Mouse (Mus musculus) liver, adult 2 months (tissue): ENCODE data around the gene Hist1h4h. TPM values are rescaled to one million over a fixed set of nuclear protein-coding genes. Genes with fewer than 3 reads are reported as not detected.
"Not testable (repeated sequence)": the region's sequence is repeated elsewhere in the genome, so short reads cannot be mapped to it uniquely, and the experiment has no call there.

Experiments used
- DNase-seq: peaks from one replicate; pipeline ENCODE4 v3.0.0-alpha.2; 2011; ENCODE audit warnings: low read depth, low spot score; ENCODE audit errors: extremely low read depth
- H3K27ac ChIP-seq: fragments of 200-500 bp; replicated peaks from 2 replicates; pipeline ENCODE4 v1.5.1; 2012; ENCODE audit warnings: low read depth, mild to moderate bottlenecking, control low read depth, inconsistent platforms, low read length; ENCODE audit not compliant: insufficient read depth
- H3K27me3 ChIP-seq: fragments of 200-500 bp; 2 replicates; pipeline ENCODE4 v1.6.1; 2012; ENCODE audit warnings: mild to moderate bottlenecking, moderate library complexity, low read length, inconsistent platforms; ENCODE audit not compliant: control insufficient read depth, insufficient read depth
- H3K36me3 ChIP-seq: fragments of 200-500 bp; 2 replicates; pipeline ENCODE4 v1.6.1; 2012; ENCODE audit warnings: low read length, inconsistent platforms; ENCODE audit not compliant: control insufficient read depth, insufficient read depth
- H3K4me1 ChIP-seq: fragments of 200-500 bp; 2 replicates; pipeline ENCODE4 v1.6.1; 2011; ENCODE audit warnings: low read length; ENCODE audit not compliant: control insufficient read depth, insufficient read depth
- H3K4me3 ChIP-seq: fragments of 200-500 bp; 2 replicates; pipeline ENCODE4 v1.5.1; 2011; ENCODE audit warnings: low read depth, mild to moderate bottlenecking, control low read depth, low read length, moderate library complexity; ENCODE audit not compliant: insufficient read depth
- H3K79me2 ChIP-seq: fragments of 200-500 bp; 2 replicates; pipeline ENCODE4 v1.6.1; 2012; ENCODE audit warnings: inconsistent platforms, mild to moderate bottlenecking, low read length, moderate library complexity; ENCODE audit not compliant: control insufficient read depth, insufficient read depth
- H3K9ac ChIP-seq: fragments of 200-500 bp; 2 replicates; pipeline ENCODE4 v1.6.1; 2012; ENCODE audit warnings: low read depth, mild to moderate bottlenecking, control low read depth, inconsistent platforms, low read length
- CTCF ChIP-seq: fragments of 200-500 bp; IDR thresholded peaks from 2 replicates; pipeline ENCODE4 v1.5.1; 2011; ENCODE audit warnings: low read depth, low read length, control low read depth
- POLR2A ChIP-seq: fragments of 200-500 bp; IDR thresholded peaks from 2 replicates; pipeline ENCODE4 v1.6.1; 2011; ENCODE audit warnings: low read length, control low read depth; ENCODE audit not compliant: insufficient read depth; ENCODE audit errors: extremely low read depth
- WGBS: fragments of 180-500 bp; shearing (Covaris S2); methylation state at CpG from one replicate; pipeline ENCODE4 v1.1.7; 2018; 5-methylcytosine and 5-hydroxymethylcytosine counted together
- polyA plus RNA-seq: library from polyadenylated mRNA; depleted of rRNA; stranded (reverse); fragments of >200 nt; gene quantifications from 2 replicates; pipeline ENCODE4 v1.2.3, GENCODE M21; 2012
- total RNA-seq: library from RNA; depleted of rRNA; stranded (reverse); fragments of >200 nt; gene quantifications from 2 replicates; pipeline ENCODE4 v1.2.3, GENCODE M21; 2014

Hist1h4h gene
- total and polyA plus RNA-seq, 2 experiments, result 8.5 to 706 TPM

DNA sequence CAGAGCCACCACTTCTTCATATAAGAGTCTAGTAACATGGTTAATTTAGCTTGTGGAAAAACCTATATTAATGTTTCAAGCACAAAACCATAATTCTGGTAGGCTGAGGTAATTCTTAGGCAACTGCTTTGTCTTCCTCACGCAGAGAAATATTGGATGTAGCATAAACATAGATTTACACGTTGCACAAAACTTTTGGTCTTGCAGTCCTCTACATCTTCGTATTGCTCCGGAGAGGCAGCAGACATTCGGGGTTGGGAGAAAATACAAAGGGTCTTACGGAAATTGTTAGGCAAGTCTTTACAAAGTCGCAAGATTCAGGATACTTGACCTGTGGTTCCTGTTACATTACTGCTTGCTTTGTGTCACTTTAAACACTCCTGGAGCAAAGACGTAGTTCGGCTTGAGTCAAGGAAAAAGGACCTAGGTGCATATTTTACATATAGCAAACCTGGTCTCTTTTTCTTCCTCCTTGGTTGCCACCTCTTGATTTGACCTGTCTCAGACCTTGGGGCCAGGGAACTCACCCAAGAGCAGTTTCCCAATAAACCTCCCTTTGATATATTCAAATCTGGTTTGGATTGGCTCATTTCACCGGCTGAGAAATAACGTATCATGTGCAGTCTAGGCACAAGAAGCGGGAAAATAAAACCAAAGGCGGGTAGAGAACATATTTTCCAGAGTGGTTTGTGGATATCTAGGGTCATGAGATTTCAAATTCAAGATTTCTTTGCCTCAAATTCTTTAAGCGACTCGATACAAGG lies 3.7 kb downstream of the Hist1h4h start:
- H3K79me2 ChIP-seq, result no peaks in the 10 kb centered on the region
- DNase-seq, result peak; percentile 87
- TF ChIP-seq POLR2A (no peak), CTCF (no peak)
- no peak overlapping the region for H3K4me3 ChIP-seq
- H3K27ac ChIP-seq, result no peak overlapping the region
- no peak overlapping the region for H3K9ac ChIP-seq
- no peaks in the 10 kb centered on the region for H3K27me3 ChIP-seq
- no peaks in the 10 kb centered on the region for H3K36me3 ChIP-seq
- WGBS, result 1% methylated on average over 15 of the region's 15 CpGs
- peaks cover 11% of the 10 kb centered on the region for H3K4me1 ChIP-seq

DNA sequence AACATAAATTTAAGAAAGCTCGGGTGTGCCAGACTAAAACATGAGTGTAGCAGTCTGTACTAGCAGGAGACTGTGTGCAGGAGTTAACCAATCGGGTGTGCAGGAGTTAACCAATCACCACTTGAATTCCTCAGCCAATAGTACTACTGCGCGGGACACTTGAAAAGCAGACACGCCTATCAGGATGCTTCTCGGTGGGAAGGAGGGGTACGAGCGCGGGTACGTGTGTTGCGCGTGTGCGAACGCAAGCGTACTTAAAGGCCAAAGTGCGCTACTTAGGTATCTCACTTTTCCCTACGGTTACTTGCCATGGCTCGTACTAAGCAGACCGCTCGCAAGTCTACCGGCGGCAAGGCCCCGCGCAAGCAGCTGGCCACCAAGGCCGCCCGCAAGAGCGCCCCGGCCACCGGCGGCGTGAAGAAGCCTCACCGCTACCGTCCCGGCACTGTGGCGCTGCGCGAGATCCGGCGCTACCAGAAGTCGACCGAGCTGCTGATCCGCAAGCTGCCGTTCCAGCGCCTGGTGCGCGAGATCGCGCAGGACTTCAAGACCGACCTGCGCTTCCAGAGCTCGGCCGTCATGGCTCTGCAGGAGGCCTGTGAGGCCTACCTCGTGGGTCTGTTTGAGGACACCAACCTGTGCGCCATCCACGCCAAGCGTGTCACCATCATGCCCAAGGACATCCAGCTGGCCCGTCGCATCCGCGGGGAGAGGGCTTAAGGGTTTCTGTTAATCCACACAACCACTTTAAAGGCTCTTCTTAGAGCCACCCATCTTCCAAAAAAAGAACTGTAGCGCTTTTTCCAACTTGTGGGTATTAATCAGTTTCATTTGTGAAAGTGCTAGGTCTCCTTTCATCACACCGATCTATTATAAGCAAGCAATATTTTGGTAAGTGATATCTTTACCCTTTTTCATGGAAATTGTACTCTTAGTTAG lies 4.6 kb downstream of the Hist1h4h start, which contains the start of gene Hist1h3g:
TSS of gene Hist1h3g (plus strand) at position 286 of the 939 bp plus-strand sequence.
- H3K79me2 ChIP-seq, H3K27ac ChIP-seq: not testable (repeated sequence)
- 2% methylated on average over 49 of the region's 62 CpGs for WGBS

DNA sequence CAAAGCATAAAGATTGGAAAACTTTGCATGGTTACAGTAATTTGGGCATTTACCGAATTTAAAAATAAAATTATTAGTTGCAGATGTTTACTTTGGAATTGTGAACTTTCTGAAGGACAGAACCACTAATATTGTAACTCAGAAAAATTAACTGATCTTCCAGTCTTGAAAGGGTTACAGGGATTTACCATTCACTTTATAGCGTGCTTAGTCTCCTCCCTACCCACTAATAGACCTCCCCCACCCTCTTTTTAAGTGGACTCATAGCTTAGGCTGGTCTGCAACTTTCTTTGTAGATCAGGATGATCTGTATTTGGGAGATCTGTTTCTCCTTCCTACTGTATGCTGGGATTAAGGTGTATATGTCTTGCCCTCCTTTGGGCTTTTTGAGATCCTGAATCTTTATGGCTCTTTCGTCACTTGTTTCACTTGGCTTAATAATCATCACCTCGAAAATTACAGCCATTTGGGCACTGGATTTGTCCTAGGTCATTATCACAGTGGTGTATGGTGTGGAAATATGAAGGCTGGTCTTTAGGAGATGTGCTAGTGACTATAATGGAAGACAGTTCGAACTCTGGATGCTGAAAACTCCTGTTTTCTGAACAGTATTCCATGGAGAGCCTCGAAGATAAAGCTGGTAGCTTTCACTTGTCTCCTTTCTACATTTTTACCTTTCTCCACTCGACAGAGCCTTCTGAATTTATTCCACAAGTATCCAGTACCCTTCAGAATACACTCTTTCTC lies 5.4 kb downstream of the Hist1h4h start:
- TF ChIP-seq POLR2A (no peak), CTCF (no peak)
- 32% methylated on average over 7 of the region's 7 CpGs for WGBS
- H3K27me3 ChIP-seq, result no peaks in the 10 kb centered on the region
- no peak overlapping the region for H3K9ac ChIP-seq
- no peaks in the 10 kb centered on the region for H3K79me2 ChIP-seq
- H3K27ac ChIP-seq, result no peak overlapping the region
- no peak overlapping the region for H3K4me3 ChIP-seq
- peaks cover 11% of the 10 kb centered on the region for H3K4me1 ChIP-seq
- H3K36me3 ChIP-seq, result no peaks in the 10 kb centered on the region
- DNase-seq, result no peak

More for the DNA sequence above, 4.6 kb downstream of the Hist1h4h start, which contains the start of gene Hist1h3g:
- H3K36me3 ChIP-seq, H3K27me3 ChIP-seq, H3K9ac ChIP-seq: not testable (repeated sequence)
- Histone ChIP-seq H3K4me1 (peaks cover 11% of the 10 kb centered on the region), H3K4me3 (peak within 1 kb of the TSS; percentile 48)
- DNase-seq, result peak; percentile 89

DNA sequence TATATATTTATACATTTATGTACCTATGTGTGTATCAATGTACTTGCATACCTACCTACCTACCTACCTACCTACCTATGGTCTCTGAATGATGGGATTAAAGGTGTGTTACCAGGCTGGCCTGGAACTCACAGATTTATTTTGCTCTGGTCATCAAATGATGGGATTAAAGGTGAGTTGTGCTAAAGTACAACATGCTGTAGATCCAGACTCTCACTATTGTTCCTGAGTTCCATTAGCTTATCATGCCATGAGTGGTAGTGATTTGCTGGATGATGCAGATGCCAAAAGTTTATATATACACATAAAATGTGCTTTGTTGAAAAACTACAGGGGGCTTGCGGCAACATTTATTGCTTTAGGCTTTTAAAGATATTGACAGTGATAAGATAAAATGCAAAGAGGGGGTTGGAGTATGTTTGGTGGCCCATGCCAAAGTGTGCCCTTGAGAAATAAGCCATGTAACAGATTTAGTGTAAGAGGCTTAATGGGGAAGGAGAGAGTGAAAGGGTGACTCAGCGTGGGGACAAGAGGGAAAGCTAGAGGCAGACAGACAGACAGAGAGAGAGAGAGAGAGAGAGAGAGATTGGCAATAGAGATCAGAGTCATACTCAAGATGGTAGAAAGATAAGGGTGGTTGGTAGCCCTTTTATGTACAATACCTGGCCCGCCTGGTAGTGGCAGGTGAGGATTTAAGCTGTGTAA lies 6.3 kb downstream of the Hist1h4h start:
- peaks cover 11% of the 10 kb centered on the region for H3K4me1 ChIP-seq
- H3K27ac ChIP-seq, result no peak overlapping the region

GRCm38 (mm10) chr13:23538249-23538648 lies 7.4 kb downstream of the Hist1h4h start:
- no peak for DNase-seq
- H3K36me3 ChIP-seq, result no peaks in the 10 kb centered on the region
- H3K27me3 ChIP-seq, result no peaks in the 10 kb centered on the region
- no peak for TF ChIP-seq CTCF
- no peak for TF ChIP-seq POLR2A
- H3K4me1 ChIP-seq, result peaks cover 5% of the 10 kb centered on the region
- H3K4me3 ChIP-seq, result no peak overlapping the region
- no peak overlapping the region for H3K9ac ChIP-seq
- WGBS, result 76% methylated on average over 5 of the region's 5 CpGs
- no peak overlapping the region for H3K27ac ChIP-seq
- H3K79me2 ChIP-seq, result no peaks in the 10 kb centered on the region

More for the DNA sequence above, 6.3 kb downstream of the Hist1h4h start:
- Histone ChIP-seq H3K79me2 (no peaks in the 10 kb centered on the region), H3K9ac (no peak overlapping the region), H3K27me3 (no peaks in the 10 kb centered on the region), H3K36me3 (no peaks in the 10 kb centered on the region), H3K4me3 (no peak overlapping the region)
- TF ChIP-seq POLR2A (no peak), CTCF (no peak)
- no peak for DNase-seq
- WGBS, result 89% methylated on average over 3 of the region's 3 CpGs

DNA sequence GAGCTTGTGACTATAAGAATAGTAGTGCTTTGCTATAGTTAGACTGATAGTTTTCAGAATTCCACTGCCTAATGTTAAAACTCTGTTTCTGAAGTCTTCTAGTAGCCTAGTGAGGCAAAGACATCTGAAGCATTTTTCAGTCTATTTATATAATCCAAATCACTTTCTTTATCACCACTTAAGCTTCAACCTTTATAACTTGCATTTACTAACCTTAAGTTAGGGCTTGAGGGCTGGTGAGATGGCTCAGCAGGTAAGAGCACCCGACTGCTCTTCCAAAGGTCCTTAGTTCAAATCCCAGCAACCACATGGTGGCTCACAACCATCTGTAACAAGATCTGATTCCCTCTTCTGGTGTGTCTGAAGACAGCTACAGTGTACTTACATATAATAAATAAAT lies 9.0 kb downstream of the Hist1h4h start:
- H3K79me2 ChIP-seq, H3K36me3 ChIP-seq, H3K4me1 ChIP-seq, H3K27me3 ChIP-seq, H3K27ac ChIP-seq, H3K9ac ChIP-seq, H3K4me3 ChIP-seq, DNase-seq: not testable (repeated sequence)
- 93% methylated on average over 1 of the region's 1 CpGs for WGBS
